Mouse (Mus musculus): ENCODE measurements at regions not wholly inside any gene's neighbourhood (a gene's known extent, or its start where the extent isn't known, plus 50 kb on each side); places are given as distances from the start of the nearest gene placed in this dataset.

- TF ChIP-seq CTCF (conservative IDR thresholded peaks at IDR 0.05; ENCODE audit: insufficient read depth, insufficient read length, low read depth, low read length): no peak
- TF ChIP-seq POLR2A (IDR thresholded peaks at IDR 0.05; ENCODE audit: low read depth, low read length): no peak
Observed at GRCm38 (mm10) chr8:34300331-34300903, 188.9 kb upstream of the Gm10131 start.
